Mouse (Mus musculus): ENCODE data around the gene Mmel1.

DNA sequence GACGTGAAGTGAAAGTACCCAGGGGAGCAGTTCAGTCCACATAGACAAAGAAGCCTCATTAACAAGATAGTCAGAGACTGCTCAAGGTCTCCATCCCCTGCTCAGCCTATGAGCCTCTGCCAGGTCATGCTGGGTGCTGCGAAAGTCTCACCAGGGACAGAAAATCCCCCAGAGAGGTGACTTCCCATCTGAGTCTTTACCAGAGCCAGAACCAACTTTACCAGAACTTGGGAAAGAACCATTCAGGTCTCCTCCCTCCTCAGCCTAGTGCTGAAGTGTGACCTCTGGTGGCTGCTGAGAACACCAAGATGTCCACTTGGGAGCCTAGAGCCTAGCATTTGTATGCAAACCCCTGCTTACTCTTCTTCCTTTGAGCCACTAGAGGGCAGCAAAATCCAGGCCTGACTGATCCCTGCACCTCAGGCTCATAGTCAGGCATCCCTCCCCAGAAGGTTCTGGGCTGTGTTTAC lies 74.8 kb downstream of the Mmel1 start:
- TF ChIP-seq POLR2A (IDR thresholded peaks at IDR 0.05; ENCODE audit: insufficient read depth, low read length): no peak
- TF ChIP-seq CTCF (IDR thresholded peaks at IDR 0.05; ENCODE audit: low read depth, low read length): peak; percentile 94

All from ES-Bruce4 (cell line).